Mouse (Mus musculus) MEL-GATA-1-ER (cell line): ENCODE measurements around the gene Gm21732.
"Not testable (repeated sequence)": the region's sequence is repeated elsewhere in the genome, so short reads cannot be mapped to it uniquely, and the experiment has no call there.

Experiments used
- DNase-seq: peaks from one replicate; pipeline ENCODE4 v3.0.0-alpha.2; 2012; ENCODE audit warnings: low read depth; ENCODE audit errors: extremely low read depth

Gm21732 gene

DNA sequence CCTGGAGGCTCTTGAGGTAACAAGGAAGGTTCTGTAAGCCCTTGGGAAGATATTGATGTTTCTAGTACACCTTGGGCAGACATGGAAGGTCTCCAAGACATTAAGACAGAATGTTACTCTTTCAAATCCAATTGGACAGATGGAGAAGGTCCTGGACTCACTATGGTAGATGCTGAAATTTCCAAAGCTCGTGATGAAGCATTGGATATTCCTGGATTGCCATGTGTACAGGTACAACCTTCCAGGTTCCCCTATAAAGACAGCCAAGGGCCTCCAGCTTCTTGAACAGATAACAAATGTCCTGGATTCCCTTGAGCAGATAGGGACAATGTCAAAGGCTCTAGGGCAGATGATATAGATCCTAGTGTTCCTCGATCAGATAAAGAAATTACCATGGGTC, at the start of gene Gm21732:
TSS of gene Gm21732 (minus strand) at position 101 of the 400 bp plus-strand sequence.
- not testable (repeated sequence) for DNase-seq
